Mouse (Mus musculus): Measurements from ENCODE around the gene Acot4.
"Not testable (repeated sequence)": the region's sequence is repeated elsewhere in the genome, so short reads cannot be mapped to it uniquely, and the experiment has no call there.

Acot4 gene

DNA sequence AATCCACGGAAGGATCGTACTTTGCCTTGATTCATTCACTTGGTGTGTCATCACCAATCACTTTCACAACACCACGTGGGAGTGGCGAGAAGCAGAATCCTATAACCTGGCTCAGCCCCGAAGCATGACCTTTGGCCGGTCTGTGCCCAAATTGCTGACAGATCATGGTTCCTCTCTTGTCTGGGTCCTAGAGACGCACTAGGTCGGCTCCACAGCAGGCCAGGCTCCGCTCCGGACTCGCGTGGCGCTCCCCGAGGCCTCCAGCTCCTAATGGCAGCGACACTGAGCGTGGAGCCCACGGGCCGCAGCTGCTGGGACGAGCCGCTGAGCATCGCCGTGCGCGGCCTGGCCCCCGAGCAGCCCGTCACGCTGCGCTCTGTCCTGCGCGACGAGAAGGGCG lies at the start of gene Acot4:
TSS of gene Acot4 (plus strand) at position 139 of the 400 bp plus-strand sequence.
- peak; percentile 38 for DNase-seq (ENCODE audit: extremely low spot score, low spot score)

DNA sequence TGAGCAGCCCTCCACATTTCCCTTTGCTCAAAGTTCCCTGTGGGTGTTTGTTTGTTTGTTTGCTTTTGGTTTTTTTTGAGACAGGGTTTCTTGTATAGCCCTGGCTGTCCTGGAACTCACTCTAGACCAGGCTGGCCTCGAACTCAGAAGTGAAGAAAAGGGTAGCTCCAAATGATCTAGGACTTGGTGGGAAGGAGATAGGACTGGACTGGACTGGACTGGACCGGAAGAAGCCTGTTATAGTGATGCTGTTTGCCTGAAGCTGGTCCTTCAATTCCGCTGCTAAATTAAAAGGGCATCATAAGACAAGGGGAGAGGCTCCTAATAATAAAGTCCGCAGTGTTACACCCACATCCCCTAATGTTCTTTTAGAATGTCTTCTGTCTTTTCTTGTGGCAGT lies 49.7 kb upstream of the Acot4 start:
- no peak for DNase-seq (ENCODE audit: extremely low spot score, low spot score)

DNA sequence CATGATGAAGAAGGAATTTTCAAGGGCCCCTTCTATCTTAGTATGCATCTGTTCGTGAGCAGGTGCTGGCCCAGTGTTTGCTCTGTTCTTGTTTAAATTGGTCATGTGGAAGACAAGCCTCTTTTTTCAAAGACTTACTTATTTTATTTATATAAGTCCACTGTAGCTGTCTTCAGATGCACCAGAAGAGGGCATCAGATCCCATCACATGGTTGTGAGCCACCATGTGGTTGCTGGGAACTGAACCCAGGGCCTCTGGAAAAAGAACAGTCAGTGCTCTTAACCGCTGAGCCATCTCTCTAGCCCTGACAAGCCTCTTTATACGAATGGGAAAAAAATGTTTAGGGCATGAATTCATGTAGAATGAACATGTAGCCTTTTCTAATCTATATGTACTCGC lies 48.8 kb upstream of the Acot4 start:
- no peak for DNase-seq (ENCODE audit: extremely low spot score, low spot score)

DNA sequence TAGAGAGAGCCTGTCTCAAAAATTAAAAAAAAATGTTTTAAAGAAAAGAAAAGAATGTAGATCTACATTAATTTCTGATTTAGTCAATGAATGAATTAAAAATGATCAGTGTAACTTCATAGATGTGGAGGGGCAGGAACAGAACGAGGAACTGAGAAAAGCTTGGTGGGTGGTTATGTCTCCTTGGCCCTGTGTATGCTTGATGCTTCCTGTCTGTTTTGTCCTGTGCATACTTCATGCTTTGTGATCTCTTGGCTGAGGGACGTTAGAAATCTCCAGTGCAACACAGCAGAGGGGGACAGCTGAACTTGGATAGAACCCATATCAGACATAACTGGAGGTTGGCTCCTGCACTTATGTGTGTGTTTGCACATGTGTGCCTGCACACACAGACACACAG lies 41.0 kb upstream of the Acot4 start:
- no peak for DNase-seq (ENCODE audit: extremely low spot score, low spot score)

DNA sequence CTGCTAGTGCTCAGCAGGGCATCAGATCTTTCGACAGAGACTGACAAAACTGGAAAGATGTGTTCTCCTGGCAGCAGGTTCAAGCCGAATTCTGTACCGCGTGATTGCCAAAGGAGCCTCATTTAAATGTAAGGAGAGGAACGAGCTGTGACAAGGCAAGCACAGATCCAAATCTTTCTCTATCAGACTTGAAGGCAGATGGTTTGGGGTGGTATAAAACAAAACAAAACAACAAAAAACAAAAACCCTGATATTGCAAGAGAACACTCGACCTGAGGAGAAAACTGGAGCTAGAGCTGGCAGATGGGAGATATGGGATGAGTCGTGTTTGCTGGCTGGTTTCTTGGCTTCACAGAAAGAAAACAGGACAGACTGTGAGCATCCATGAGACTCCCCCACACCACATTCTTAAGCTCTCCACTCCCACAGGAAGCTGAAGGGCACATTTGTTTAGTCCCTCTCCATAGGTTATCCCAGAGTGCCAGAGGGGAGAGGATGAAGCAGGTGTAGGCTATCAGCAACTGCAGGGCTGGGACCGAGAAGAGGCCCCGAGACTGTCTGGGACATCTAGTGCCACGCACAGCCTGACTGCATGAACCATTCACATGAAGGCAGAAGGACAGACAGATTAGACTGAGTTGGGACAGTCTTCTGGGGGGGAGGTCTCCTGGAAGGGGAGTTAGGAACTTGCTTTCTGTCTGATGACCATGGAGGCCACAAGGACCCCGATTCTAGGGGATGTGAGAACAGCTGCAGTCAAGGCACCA lies 39.7 kb upstream of the Acot4 start:
- DNase-seq (ENCODE audit: extremely low spot score, low spot score) = no peak

DNA sequence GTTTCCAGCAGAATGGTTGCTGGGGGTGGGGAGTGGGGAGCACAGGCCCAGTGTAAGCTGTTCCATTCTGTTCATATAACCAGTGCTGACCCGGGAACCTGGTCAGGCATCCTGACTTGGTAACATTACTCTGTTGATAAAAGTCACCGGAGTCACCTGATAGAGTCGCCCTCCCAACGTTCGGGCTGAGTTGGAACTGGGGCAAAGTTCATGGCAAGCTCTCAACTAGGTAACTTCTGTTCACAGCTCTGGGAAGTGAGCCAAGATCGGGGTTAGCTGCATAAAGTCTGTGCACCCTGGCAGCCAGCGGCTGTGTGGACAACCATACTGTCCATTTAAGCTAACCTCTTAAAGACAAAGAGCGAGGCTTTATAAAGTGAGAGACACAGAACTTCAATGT lies 38.9 kb upstream of the Acot4 start:
- not testable (repeated sequence) for DNase-seq (ENCODE audit: extremely low spot score, low spot score)

DNA sequence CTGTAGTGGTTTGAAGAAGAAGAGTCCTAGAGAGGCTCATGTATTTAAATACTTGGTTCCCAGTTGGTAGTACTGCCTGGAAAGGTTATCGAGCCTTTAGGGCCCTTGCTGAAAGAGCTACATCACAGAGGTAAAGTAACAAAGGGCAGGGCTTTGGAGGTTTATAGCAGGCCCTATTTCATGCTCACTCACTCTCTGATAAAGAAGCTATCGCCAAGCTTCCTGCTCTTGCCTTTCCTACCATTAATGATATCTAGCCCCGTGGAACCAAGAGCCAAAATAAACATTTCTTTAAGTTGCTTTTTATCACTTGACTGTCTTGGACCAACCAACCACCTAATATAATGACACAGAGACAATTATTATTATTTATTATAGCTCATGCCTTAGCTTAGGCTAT lies 37.8 kb upstream of the Acot4 start:
- DNase-seq (ENCODE audit: extremely low spot score, low spot score) = no peak

DNA sequence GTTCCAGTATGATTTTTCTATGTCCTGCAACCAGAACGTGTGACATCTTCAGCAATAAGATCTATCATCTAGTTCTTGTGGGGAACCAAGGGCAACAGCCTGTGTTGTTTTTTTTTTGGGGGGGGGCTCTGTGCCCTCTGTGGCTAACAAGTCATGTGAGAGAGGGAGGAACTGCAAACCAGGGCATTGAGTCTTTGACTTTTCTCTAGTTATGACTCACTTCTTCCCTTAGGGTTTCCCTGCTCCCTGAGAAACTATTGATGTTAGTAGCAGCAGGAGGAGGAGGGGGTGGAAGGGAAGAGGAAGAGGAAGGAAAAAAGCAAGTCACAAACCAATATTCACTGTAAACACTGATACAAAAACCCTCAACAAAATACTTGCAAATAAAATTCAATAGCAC lies 34.3 kb upstream of the Acot4 start:
- no peak for DNase-seq (ENCODE audit: extremely low spot score, low spot score)

DNA sequence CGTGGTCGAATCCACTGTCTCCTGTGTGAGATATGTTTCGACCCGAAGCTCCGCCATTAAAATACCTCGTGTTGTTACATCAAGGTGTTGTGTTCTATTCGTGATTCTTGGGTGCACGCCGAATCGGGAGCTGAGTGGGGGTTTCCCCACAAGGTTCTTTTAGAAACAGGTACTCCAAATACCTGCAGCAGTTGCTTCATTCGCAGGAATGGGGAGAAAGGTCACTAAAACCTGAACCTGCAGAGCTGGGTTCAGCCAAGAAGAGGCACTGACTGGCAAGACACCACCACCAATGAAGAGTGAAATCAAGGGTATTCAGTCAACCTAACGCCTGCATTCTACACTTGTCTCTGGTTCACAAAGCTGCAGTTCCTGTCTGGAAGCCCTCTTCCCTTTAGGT lies 29.9 kb upstream of the Acot4 start:
- DNase-seq (ENCODE audit: extremely low spot score, low spot score) = no peak

DNA sequence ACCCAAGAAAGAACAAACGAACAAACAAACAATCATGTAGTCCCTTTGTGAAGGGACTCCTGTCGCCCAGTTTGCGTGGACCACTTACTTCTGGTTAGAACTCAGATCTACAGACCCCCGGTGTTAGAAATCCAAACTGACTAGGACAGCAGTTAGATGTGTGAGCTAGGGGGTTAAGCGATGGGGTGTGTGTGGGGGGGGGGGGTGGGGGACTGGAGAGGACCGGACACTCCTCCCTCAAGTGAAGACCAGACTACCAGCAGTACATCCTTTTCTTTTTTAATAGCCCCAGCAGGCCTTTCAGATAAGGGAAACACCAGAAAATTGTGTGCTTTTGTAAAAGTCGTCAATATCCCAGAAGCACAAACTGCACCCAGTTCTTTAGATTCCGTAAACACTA lies 29.4 kb upstream of the Acot4 start:
- DNase-seq (ENCODE audit: extremely low spot score, low spot score) = no peak

DNA sequence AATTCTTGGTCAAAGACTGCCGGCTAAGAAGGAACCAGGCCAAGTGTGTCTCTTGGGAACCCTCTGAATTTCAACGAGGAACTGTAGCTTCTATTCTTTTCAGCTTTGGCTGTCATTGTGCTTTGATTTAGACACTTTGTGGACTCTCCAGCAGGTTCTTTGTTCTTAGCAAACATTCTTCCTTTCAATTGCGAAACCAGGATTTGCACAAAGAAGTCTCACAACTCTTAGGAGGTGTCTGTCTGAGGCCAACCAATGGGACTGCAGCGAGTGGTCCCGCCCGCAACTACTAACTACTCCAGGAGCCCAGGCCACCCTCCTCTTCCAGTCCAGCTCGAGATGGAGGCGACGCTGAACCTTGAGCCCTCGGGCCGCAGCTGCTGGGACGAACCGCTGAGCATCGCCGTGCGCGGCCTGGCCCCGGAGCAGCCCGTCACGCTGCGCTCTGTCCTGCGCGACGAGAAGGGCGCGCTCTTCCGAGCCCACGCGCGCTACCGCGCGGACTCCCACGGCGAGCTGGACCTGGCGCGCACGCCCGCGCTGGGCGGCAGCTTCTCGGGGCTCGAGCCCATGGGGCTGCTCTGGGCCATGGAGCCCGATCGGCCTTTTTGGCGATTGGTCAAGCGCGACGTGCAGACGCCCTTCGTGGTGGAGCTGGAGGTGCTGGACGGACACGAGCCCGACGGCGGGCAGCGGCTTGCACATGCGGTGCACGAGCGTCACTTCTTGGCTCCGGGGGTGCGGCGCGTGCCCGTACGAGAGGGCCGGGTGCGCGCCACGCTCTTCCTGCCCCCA lies 28.8 kb upstream of the Acot4 start, which contains the start of gene Acot1:
TSS of gene Acot1 (plus strand) at position 320 of the 795 bp plus-strand sequence.
- DNase-seq (ENCODE audit: extremely low spot score, low spot score) = peak; percentile 75

DNA sequence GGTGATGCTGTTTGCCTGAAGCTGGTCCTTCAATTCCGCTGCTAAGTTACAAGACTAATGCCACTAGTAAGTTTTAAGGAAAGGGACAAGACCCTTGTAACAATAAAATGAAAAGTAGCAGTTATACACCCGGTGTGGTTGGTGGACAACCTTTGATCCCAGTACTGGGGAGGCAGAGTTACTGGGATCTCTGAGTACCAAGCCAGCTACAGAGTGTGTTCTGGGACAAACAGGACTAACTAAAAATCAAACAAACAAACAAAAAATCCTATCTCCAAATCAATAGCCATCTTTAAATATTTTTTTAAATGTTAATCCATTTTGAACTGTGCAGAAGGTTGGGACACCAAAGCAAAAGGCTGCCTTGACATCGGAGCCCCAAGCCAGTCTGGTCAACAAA lies 28.0 kb upstream of the Acot4 start:
- no peak for DNase-seq (ENCODE audit: extremely low spot score, low spot score)

DNA sequence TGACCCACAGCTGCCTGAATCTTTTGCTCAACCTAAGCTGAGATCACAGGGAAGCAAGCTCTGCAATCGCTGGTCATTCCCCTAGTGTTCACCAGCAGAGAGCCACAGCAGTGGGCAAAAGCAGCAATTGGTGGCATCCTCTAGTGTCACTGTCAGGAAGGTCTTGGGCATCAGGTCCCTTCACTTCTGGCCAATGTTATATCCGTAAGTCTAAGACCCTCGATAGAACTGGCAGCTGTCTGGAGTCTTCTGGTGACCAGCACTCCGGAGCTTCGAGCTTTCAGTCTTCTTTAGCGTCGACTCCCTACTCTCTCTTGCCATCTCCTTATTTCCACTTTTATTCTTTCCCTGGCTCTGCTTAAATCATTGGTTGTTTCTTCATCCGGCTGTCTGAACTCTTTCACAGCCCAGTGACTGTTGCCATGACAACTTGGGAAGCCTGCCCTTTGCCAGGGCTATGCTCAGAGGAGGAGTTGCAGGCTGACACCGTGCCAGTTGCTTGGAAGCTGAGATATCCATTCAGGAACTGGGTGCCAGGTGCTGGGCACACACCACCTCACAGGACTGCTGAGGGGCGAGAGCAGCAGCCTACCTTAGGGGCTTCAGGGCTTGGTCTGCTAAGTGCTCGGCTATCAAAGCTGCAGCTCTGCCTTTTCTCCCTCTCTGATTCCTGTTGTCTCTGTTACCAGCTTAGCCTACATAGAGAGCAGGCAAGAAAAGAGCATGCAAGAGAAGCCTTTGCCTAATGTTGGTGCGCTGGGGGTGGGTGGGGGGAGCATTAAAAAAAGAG lies 26.7 kb upstream of the Acot4 start:
- DNase-seq (ENCODE audit: extremely low spot score, low spot score) = peak; percentile 43

DNA sequence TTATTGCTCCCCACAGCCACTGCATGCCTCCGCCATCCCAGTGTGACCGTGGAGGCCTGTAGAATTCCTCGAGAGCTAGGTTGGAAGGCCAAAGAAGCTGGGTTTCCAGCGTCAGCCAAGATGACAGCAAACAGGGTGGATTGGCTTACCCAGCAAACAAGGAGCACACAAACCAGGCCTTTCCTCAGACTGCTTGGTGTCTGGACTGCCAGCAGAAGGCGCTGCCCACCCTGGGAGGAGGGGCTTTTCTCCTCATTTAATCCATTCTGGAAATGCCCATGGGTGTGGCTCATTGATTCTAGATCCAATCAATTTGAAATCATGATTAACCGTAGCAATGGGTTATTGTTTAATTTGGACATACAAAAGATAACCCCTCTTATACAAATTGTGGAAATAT lies 25.0 kb upstream of the Acot4 start:
- no peak for DNase-seq (ENCODE audit: extremely low spot score, low spot score)

DNA sequence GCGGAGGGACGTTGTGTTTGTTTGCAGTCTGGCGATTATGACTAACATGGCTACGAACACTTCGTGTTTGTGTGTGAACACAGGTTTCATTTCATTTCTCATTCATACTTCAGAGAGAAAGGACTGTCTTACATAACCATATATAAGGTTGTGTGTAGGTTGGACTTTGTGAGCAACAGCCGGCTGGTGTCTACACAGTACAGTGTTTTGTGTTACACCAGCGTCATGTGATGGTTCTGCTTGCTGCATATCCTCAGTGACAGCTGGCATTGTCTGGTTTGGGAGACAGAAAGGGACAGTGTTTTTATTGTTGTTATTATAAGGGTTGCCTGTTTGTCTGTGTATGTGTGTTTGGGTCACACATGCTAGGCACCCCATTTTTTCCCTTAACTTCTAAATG lies 24.5 kb upstream of the Acot4 start:
- DNase-seq (ENCODE audit: extremely low spot score, low spot score) = no peak

DNA sequence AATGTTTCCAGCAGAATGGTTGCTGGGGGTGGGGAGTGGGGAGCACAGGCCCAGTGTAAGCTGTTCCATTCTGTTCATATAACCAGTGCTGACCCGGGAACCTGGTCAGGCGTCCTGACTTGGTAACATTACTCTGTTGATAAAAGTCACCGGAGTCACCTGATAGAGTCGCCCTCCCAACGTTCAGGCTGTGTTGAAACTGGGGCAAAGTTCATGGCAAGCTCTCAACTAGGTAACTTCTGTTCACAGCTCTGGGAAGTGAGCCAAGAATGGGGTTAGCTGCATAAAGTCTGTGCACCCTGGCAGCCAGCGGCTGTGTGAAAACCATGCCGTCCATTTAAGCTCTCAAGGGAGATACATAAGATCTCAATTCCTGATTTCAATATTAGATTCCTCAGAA lies 17.7 kb upstream of the Acot4 start:
- not testable (repeated sequence) for DNase-seq (ENCODE audit: extremely low spot score, low spot score)

DNA sequence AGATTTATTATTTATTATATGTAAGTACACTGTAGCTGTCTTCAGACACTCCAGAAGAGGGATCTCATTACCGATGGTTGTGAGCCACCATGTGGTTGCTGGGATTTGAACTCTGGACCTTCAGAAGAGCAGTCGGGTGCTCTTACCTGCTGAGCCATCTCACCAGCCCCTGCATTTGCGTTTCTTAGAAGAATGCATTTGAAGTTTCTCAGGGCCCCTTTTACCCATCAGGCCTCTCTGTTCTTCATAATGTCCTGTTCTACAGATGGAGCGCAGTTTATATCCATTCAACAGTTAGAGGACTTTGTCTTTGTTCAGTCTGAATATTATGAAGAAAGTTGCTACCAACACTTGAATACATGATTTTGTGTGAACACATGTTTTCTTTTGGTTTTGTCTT lies 15.9 kb upstream of the Acot4 start:
- not testable (repeated sequence) for DNase-seq (ENCODE audit: extremely low spot score, low spot score)

DNA sequence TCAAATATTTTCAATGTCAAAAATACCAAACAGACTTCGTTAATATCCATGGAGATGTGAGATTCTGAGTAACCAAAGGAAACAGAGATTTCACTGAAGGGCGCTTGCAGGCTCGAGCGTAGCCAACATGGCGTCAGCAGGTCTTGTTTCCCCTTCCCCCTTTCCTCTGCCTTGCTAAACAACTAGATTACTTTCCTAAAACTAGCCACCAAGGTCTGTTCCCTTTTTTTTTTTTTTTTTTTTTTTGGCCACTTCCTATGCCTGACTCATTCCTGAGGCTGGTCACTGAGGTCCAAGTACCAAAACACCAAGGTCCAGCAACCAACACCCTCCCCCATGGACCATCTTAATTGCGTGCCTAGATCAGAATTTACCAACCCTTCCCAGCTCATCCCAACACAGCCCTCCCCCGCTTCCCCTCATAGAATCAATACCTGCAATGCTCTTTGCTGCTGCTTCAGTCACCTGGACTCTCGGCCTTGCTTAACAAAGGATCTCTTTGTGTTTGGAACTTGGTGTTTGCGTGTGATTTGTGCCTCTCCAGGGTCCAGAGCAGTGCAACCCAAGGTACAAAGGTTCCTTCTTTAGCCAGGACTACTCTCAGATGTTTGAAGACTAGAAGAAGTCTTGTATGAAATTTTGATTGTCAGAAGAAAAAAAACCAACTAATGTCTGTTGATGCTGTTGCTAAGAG lies 15.0 kb upstream of the Acot4 start:
- DNase-seq (ENCODE audit: extremely low spot score, low spot score) = no peak

DNA sequence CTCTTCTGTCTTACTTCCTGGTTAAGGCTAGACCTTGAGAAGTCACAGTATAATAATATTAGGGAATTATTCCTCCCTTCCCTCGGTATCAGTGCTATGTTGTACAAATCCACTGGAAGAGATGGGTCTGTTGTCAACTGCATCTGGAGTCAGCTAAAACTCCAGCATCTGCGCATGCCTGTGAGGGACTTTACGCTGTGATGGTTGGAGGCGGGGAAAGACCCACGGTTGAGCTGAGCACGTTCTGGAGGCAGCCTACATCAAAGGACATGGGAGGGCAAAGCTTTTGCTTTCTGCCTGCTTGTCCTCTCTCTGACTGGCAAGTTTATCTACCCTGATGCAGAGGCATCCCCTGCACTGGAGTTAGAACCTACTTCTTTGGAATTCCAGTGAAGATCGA lies 12.3 kb upstream of the Acot4 start:
- no peak for DNase-seq (ENCODE audit: extremely low spot score, low spot score)

DNA sequence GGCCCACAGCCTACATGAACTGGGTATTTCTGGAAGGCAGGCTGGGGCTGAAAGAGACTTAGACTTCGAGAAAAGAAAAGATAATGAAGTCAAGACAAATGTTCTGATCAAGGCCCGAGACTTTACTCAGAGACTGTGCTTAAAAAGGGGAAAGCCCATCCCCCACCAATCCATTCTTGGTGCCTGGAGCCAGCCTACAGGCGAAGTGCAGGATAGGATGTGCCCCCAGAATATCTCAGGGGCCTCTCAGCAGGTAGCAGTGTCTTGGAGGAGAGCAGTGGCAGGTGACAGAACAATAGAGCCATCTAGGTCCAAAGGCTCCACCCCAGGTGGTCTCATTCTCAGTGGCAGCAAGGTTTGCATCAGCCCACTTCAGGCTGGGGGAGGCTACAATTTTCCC lies 9.9 kb upstream of the Acot4 start:
- DNase-seq (ENCODE audit: extremely low spot score, low spot score) = not testable (repeated sequence)

DNA sequence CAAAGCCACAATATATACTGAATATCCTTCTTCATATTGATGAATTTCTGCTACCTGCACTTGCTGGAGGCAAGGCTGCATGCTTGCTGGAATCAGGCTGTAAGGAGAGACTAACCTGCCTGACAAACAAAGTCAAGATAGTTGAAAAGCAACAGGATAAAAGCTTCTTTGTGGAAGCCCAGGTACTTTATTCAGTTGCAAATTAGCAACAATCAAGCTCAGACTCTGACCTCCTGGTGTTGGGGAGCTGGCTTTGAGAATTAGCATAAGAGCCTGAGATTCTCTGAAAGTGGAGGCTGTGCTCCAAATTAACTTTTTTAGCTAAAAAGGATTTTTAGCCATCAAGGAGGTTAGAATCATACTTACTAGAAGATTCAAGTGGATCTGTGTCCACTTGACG lies 9.1 kb upstream of the Acot4 start:
- DNase-seq (ENCODE audit: extremely low spot score, low spot score) = not testable (repeated sequence)
